Mouse (Mus musculus) spleen, postnatal 0 days (tissue): ENCODE measurements around the gene Zfp541. TPM values are rescaled to one million over a fixed set of nuclear protein-coding genes. Genes with fewer than 3 reads are reported as not detected.

ENCODE experiments used
- polyA plus RNA-seq: library from polyadenylated mRNA; unstranded; fragments of >200 nt; fragmentation: Nextera tagmentation; extraction: Ambion mirVana; gene quantifications from 2 replicates; pipeline ENCODE4 v1.2.1, GENCODE M21; 2015

Gene Zfp541
- polyA plus RNA-seq = not detected in 2 replicates

GRCm38 (mm10) chr7:16061219-16062098 is at the start of gene Zfp541:
Gene Zfp541 (plus strand): TSS chr7:16061814.

DNA sequence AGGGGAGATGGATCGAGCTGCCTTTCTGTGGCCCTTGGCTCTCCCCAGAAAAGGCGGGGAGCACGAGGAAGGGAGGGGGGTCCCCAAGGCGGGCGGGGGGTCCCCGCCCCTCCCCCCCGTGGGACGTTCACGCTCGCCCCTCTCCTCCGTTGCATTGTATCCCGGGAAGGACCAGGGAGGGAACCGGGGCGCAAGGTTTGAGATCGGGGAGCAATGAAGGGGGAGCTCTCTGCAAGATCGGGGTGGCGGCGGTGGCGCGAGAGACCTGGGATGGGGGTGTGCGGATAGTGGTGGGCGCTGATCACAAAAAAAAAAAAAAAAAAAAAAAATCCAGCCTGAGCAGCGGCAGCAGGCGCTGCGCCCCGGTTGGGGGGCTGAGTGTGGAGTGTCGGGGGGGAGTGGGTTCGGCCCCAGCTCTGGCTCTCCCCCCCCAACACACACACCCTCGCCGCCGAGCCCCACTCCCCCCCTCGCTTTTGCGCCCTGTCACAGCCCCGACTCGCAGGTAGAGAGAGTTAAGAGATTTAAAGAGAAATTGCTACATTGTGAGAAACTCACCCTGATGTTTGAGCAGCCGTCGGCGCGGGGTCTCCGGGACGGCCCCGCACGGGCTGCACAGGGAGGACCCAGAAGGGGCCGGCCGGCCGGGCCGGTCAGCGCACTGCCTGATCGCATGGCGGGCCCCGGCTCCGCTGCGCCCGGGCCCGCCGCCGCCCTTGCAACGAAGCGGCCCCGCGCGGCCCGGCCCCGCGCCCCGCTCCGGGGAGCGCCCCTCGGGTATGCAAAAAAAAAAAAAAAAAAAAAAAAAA is 14.1 kb upstream of the Zfp541 start, which contains the start of gene Bicra:
Bicra (minus strand) TSS at position 584 of the 809 bp plus-strand sequence.

DNA sequence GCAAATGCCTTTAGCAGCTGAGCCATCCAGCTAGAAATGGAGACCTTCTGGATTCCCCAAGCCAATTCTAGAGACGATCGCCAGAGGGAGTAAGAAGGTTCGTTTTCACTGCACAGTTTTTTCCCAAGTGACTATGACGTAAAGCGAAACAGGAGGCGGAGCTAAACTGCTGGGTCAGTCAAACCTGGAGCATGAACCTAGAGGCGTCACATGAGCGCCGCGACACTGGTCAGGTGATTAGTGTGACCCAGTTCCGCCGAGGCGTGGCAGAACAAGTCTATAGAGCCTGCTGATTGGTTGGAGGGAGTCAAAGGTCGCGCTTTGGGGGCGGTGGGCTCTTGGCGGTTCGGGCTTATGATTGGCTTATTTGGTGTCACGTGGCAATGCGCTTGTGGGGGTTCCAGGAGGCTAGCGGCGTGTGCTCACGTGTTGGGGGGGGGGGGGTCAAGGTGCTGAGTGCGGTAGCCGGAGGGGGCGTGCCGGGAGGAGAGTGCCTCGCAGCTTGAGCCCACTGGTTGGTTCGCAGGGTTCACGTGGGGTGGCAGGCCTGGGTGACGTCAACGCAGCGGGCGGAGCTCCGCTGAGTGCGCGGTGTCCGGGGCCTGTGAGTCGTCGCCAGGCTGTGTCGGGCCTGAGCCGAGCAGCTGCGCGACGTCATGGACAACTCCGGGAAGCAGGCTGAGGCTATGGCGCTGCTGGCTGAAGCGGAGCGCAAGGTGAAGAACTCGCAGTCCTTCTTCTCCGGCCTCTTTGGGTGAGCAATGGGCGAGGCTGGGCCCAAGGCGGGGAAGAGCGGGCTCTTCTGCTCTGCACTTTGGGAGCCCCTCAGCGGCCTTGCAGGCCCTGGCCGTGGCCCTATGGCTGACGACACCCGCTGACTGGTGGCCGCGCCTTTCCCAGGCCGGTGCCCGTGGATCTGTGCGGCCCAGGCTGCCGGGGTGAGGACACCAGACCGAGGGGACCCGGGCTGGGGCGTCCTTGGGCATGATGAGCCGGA is 36.7 kb downstream of the Zfp541 start, which contains the start of gene Napa:
Napa (plus strand) TSS at position 438 of the 997 bp plus-strand sequence.

GRCm38 (mm10) chr7:16119569-16120261 is 58.1 kb downstream of the Zfp541 start, which contains the start of gene Kptn:
Gene Kptn (plus strand): TSS chr7:16119895.

GRCm38 (mm10) chr7:16129421-16129845 is 67.8 kb downstream of the Zfp541 start, which contains the start of gene Slc8a2:
Gene Slc8a2 (plus strand): TSS chr7:16129826.

Other genes starting within 250 kb of the Zfp541 start
- not detected in 2 replicates for gene Obox6, start 222.1 kb upstream of the Zfp541 start, polyA plus RNA-seq
- gene Crx, start 181.8 kb upstream of the Zfp541 start, polyA plus RNA-seq = not detected in 2 replicates
- not detected in 2 replicates for gene Crxos, start 179.2 kb upstream of the Zfp541 start, polyA plus RNA-seq
- gene Selenow, start 139.4 kb upstream of the Zfp541 start, polyA plus RNA-seq = 473 and 484 TPM in 2 replicates
- gene Nop53, start 115.7 kb upstream of the Zfp541 start, polyA plus RNA-seq = 162 TPM in 2 replicates
- gene Ehd2, start 94.2 kb upstream of the Zfp541 start, polyA plus RNA-seq = 10.6 and 11.5 TPM in 2 replicates
- gene Bicra, start 13.9 kb upstream of the Zfp541 start, polyA plus RNA-seq = 2.6 and 3.5 TPM in 2 replicates
- gene Napa, start 36.6 kb downstream of the Zfp541 start, polyA plus RNA-seq = 158 and 168 TPM in 2 replicates
- gene Kptn, start 58.1 kb downstream of the Zfp541 start, polyA plus RNA-seq = 10.9 and 12.9 TPM in 2 replicates
- not detected in 2 replicates for gene Slc8a2, start 68.0 kb downstream of the Zfp541 start, polyA plus RNA-seq
- 3.5 and 6.5 TPM in 2 replicates for gene Meis3, start 113.3 kb downstream of the Zfp541 start, polyA plus RNA-seq
- gene Dhx34, start 160.2 kb downstream of the Zfp541 start, polyA plus RNA-seq = 6.7 and 7.1 TPM in 2 replicates
- 2.7 and 3.5 TPM in 2 replicates for gene C5ar2, start 182.3 kb downstream of the Zfp541 start, polyA plus RNA-seq
- gene C5ar1, start 197.7 kb downstream of the Zfp541 start, polyA plus RNA-seq = 20.1 and 24.7 TPM in 2 replicates
- gene Inafm1, start 211.8 kb downstream of the Zfp541 start, polyA plus RNA-seq = 11.7 and 14.5 TPM in 2 replicates
- gene Ccdc9, start 225.0 kb downstream of the Zfp541 start, polyA plus RNA-seq = 13.9 and 17.8 TPM in 2 replicates
- gene Bbc3, start 246.6 kb downstream of the Zfp541 start, polyA plus RNA-seq = 6.1 and 6.2 TPM in 2 replicates